Mouse (Mus musculus): Measurements from ENCODE around the gene Gm21887.
A peak's percentile ranks its signal among the peaks of the same experiment; 100 is the strongest.
"Not testable (repeated sequence)": the region's sequence is repeated elsewhere in the genome, so short reads cannot be mapped to it uniquely, and the experiment has no call there.

Gm21887 gene

DNA sequence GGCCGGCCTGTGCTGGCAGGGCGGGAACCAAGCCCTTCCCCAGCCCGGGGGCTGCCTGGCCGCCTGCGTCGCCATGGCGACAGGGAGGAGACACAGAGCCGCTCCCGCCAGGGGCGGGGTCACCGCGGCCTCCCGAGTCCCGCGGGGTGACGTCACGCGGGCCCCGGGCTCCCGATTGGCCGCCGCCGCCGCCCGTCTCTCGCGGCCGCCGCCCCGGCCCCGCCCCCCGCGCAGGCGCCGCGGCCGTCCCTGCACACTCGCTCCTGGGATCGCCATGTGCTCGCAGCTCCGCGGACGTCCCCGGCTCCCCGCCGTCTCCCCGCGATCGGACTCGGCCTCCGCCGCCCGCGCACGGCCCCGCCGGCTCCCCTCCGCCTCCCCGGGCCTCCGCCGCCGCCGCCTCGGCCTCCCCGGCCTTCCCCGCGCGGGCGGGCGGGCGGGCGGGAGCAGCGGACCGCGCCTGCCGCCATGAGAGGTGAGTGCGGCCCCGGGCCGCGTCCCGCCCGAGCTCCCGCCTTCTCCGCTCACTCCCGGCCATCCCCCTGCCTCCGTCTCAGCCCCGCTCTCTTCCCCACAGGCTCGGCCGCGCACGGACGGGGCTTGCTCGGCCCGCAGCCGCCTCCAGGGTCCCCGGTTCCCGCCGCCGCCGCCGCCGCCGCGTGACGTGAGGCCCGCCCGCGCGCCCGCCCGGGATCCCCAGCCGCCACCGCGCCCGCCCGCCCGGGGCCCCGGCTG lies at the start of gene Gm21887:
Gene Gm21887, plus strand, starts transcription at position 644 of the 735 bp plus-strand sequence.
- peak; percentile 100 for DNase-seq (ENCODE audit: low read depth, low spot score)

DNA sequence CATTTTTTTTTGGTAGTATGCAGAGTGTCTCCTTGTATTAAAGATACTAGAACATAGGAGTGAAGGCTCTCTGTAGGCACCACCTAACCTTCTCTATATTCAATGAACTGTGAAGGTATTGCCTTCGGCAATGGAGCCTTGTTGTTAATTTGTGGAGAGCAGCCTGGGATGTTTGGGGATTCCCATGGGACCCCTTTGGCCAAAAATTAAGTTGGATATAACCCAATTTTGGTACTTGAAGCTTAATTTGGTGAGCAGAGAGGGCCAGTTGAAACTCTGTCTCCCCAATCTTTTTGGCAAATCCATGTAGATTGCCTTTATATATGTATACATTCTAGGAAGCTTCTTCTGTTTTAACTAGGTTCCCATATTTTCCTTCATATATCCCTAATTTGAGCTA lies 40.1 kb upstream of the Gm21887 start:
- DNase-seq (ENCODE audit: low read depth, low spot score), result no peak

DNA sequence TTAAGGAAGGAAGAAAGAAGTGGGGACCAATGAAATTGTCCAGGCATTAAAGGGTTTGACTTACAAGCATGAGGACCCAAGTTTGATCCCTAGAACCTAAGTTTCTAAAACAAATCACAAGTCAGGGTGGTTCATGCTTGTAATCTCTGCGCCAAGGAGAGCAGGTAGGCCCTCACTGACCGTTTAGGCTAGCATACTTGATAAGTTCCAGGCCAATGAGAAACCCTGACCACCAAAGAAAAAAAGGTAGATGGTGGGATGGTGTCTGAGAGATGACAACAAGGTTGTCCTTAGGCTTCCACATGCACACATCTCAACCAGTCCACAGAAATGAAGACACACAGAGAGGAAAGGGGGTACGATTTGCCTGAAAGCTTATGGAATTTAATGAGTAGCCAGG lies 39.7 kb upstream of the Gm21887 start:
- peak; percentile 49 for DNase-seq (ENCODE audit: low read depth, low spot score)

GRCm38 (mm10) chrX:169970546-169970945 lies 38.9 kb upstream of the Gm21887 start:
- DNase-seq (ENCODE audit: low read depth, low spot score), result peak; percentile 47

DNA sequence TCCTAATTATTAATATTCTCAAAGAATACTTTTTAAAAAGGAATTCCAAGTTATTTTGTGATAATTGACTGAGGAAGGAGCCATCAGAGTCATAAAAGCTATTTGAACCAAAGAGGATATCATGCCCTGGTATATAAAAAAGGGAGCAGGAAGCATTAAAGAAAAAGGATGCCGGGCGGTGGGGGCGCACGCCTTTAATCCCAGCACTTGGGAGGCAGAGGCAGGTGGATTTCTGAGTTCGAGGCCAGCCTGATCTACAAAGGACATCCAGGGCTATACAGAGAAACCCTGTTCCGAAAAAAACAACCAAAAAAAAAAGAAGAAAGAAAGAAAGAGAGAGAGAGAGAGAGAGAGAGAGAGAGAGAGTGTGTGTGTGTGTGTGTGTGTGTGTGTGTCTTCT lies 37.9 kb upstream of the Gm21887 start:
- not testable (repeated sequence) for DNase-seq (ENCODE audit: low read depth, low spot score)

- DNase-seq (ENCODE audit: low read depth, low spot score), result peak; percentile 33
These were observed 37.3 kb upstream of the Gm21887 start for GRCm38 (mm10) chrX:169972131-169972530.

GRCm38 (mm10) chrX:169972791-169973494 lies 36.5 kb upstream of the Gm21887 start:
- peak; percentile 49 for DNase-seq (ENCODE audit: low read depth, low spot score)

DNA sequence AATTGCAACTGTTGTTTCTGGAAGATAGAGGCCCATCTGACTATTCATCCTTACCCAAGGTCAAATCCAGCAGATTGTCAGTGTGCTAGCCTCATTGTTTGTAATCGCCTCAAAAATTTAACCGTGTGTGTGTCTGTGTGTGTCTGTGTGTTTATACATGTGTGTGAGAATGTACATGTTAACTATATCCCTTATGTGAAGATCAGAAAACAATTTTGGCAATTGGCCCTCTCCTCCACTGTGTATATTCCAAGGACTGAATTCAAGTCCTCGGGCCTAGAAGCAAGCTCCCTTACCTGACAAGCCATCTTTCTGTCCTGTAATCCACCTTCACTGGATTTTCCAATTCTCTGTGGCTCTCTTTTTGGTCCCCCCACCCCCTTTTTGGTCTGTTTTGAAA lies 35.7 kb upstream of the Gm21887 start:
- DNase-seq (ENCODE audit: low read depth, low spot score), result peak; percentile 35

DNA sequence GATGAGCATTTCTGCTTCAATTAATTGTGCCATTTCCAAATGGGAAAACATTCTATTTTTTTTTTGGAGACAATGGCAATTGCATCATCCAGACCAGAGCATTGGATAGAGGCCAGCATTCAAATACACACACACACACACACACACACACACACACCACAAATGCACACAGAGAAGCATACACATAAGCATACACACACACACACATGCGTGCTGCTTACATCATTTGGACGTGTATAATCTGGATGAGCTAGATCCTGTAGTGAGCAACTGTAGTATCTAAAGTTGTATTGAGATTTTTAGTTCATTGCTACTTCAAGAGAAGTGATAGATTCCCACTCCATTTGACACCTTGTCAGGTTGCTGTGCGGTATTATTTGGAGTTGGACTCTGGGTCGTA lies 35.0 kb upstream of the Gm21887 start:
- DNase-seq (ENCODE audit: low read depth, low spot score), result not testable (repeated sequence)

- peak; percentile 84 for DNase-seq (ENCODE audit: low read depth, low spot score)
These were observed 34.5 kb upstream of the Gm21887 start for GRCm38 (mm10) chrX:169974974-169975373.

GRCm38 (mm10) chrX:169975681-169976131 lies 33.8 kb upstream of the Gm21887 start:
- peak; percentile 47 for DNase-seq (ENCODE audit: low read depth, low spot score)

- DNase-seq (ENCODE audit: low read depth, low spot score), result peak; percentile 17
These were observed 33.1 kb upstream of the Gm21887 start for GRCm38 (mm10) chrX:169976340-169976739.

DNA sequence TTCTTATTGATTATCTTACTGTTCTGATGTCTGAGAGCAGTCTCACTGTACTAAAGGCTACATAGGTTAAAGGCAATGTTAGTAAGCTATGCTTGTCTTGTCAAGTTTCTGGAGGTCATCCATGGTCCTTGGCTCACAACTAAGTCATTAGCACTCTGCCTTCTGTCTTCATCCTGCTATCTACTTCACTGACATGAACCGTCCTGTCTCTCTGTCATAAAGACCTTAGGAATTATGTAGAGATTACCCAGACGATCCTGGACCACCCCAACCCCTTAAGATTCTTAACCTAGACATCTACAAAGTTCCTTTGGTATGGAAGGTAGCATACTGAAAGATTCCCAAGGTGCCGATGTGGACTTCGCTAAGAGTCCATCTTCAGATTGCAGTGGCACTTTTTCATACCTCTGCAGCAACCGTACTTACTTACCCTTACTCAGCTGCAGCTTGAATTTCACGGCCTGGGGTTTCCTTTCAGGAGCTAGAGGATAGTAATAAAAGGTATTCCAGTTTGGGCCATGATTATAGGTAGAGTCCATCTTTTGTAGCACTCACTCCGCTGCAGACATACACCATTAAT lies 31.5 kb upstream of the Gm21887 start:
- peak; percentile 42 for DNase-seq (ENCODE audit: low read depth, low spot score)

- DNase-seq (ENCODE audit: low read depth, low spot score), result peak; percentile 88
These were observed 30.8 kb upstream of the Gm21887 start for GRCm38 (mm10) chrX:169978436-169979381.

DNA sequence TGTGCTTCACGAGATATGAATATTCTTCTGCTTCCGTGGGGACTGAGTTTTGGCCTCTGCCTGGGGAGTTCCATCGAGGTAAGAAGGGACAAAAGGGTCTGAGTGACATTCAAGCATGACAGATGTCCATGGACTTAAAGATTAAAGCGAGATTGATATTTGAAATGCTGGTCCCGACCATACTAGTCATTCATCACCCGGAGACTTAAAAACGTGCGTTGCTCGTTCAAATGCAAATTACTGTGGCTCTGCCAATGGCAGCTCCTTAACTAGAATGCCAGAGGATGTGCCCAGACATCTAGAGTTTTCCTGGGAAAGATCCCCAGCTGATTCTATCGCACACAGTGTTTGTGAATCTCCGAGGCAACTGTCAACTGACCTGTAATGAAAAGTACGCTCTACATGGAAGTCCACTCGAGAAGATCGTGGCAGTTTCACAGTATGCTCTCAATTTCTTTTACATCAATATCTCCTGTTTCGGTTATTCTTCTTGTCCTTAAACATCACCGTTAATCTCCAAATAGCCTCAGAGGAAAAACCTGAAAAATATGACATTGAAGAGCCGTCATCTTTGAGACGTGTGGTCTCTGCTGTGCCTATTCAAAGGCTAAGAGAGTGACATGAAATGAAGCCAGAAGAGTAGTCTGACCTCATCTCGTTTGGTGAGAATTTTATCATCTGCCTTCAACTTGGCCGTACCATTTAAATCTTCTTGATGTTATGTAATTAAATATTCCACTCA lies 29.8 kb upstream of the Gm21887 start:
- DNase-seq (ENCODE audit: low read depth, low spot score), result peak; percentile 40

DNA sequence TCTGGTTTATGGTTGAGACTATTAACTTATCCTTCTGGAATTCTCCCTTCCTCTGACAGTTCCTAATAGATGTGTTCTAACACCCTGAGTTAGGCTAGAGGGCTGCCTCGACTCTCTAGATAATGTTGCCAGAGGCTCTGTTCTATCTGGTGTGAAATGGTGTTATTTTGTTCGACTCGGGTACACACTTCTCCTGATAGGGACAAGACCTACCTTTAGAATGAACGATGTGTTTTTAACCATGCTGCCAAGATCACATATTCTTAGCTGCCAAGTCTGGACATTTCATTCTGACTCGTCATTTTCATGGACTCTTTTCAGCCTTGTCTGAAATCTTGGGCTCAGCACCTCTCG lies 29.3 kb upstream of the Gm21887 start:
- peak; percentile 45 for DNase-seq (ENCODE audit: low read depth, low spot score)

DNA sequence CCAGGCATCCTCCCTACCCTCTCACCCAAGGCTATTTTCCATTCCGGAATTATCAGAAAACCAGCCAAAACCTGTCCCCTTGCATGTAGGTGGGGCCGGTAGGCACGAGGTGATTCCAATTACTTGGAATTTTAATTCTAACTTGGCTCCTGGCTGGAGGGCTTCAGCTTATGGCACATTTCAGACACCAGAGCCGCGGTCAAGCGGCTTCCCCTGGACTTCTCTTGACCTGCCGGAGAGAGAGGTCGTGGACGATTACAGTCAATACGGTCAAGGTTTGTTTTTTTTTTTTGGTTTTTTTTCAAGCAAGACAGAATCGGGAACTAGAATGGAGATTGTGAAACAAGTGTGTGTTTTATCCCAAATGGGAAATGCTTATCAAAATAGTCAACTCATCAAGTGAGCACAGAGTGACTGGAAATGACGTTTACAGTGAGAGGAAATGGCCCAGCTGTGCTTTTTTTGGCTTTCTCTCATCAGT lies 28.6 kb upstream of the Gm21887 start:
- DNase-seq (ENCODE audit: low read depth, low spot score), result peak; percentile 43

DNA sequence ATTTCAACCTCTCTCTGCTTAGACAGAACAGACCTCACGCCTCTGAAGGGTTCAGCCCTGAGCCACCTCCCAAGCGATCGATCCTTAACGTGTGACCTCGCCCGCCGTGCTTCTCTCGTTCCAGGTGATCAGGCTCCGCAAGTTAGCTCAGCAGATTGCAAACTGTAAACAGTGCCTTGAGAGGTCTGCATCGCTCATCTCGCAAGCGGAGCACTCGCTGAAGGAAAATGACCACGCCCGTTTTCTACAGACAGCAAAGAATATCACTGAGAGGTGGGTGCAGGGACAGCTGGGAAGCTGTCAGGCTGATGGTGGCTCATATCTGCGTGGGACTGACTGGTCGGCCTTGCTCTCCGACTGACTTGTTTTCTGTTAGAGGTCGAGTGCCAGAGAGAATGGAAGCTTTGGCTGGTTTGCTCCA lies 27.7 kb upstream of the Gm21887 start:
- DNase-seq (ENCODE audit: low read depth, low spot score), result peak; percentile 50

GRCm38 (mm10) chrX:169982606-169983400 lies 26.7 kb upstream of the Gm21887 start:
- DNase-seq (ENCODE audit: low read depth, low spot score), result peak; percentile 43

All from forelimb bud, embryonic 11.5 days (tissue).